Mouse (Mus musculus) brain, embryonic 14.5 days (tissue): ENCODE results near the gene Usp34.

Experiments
- CTCF ChIP-seq: fragments of 200-500 bp; IDR thresholded peaks from 2 replicates; pipeline ENCODE4 v1.5.1; 2012; ENCODE audit warnings: inconsistent platforms, mild to moderate bottlenecking, moderate library complexity, borderline replicate concordance; ENCODE audit not compliant: insufficient read depth, insufficient read length; ENCODE audit errors: extremely low read depth
- POLR2A ChIP-seq: fragments of 200-500 bp; IDR thresholded peaks from 2 replicates; pipeline ENCODE4 v1.6.1; 2012; ENCODE audit warnings: mild to moderate bottlenecking, inconsistent platforms, borderline replicate concordance; ENCODE audit not compliant: poor library complexity, insufficient read depth, insufficient read length, severe bottlenecking; ENCODE audit errors: extremely low read depth

GRCm38 (mm10) chr11:23329413-23329812 is 22.7 kb downstream of the Usp34 start:
- TF ChIP-seq CTCF, result no peak
- TF ChIP-seq POLR2A, result no peak
